17 mouse cellular contexts compared by ENCODE assay signal in genomic region chr4:141052442-141052841, GRCm38 (mm10). TPM values are rescaled to one million over a fixed set of nuclear protein-coding genes. Genes with fewer than 3 reads are reported as not detected.
DNase-seq lines count a peak whose midpoint lies in the region; ATAC-seq and TF ChIP-seq lines count a peak whose summit lies in the region.
"Had no signal": no experiment of that assay in that cellular context is flagged by ENCODE, and none has a peak within 500 bp of the region (broad histone marks: within the 10 kb centered on the region; RNA-seq: fewer than 3 reads in every experiment).

No protein-coding gene starts in this region.

- ATAC-seq in embryonic facial prominence, embryonic 13.5 days (ENCODE audit: insufficient number of reproducible peaks, insufficient read depth, low FRiP score, low TSS enrichment, low read depth) = no peak

- TF ChIP-seq CTCF in layer of hippocampus, adult 2 months (conservative IDR thresholded peaks at IDR 0.05) = no peak

- H3K4me1 ChIP-seq in embryonic facial prominence, embryonic 13.5 days = peaks cover 25% of the 10 kb centered on the region
- H3K4me1 ChIP-seq in embryonic facial prominence, embryonic 10.5 days = peaks cover 54% of the 10 kb centered on the region

- WGBS in embryonic facial prominence, embryonic 13.5 days = 87% methylated on average over 12 of the region's 12 CpGs
- 89% methylated on average over 12 of the region's 12 CpGs for WGBS in embryonic facial prominence, embryonic 10.5 days

- no peak overlapping the region for H3K27ac ChIP-seq in embryonic facial prominence, embryonic 13.5 days
- no peak overlapping the region; the same call in 1 of the 2 replicates for H3K27ac ChIP-seq in embryonic facial prominence, embryonic 10.5 days (replicated peaks)
- H3K27ac ChIP-seq in layer of hippocampus, adult 2 months = peak overlapping the region; percentile 95

- peak overlapping the region; percentile 49; the same call in 1 of the 2 replicates for H3K9ac ChIP-seq in embryonic facial prominence, embryonic 13.5 days

- peaks cover 56% of the 10 kb centered on the region for H3K36me3 ChIP-seq in embryonic facial prominence, embryonic 13.5 days
- H3K36me3 ChIP-seq in embryonic facial prominence, embryonic 10.5 days (replicated peaks) = peaks cover 84% of the 10 kb centered on the region

- no peak overlapping the region for H3K4me3 ChIP-seq in embryonic facial prominence, embryonic 13.5 days
- no peak overlapping the region for H3K4me3 ChIP-seq in embryonic facial prominence, embryonic 10.5 days
- H3K4me3 ChIP-seq in layer of hippocampus, adult 2 months = peak overlapping the region; percentile 57
- H3K4me3 ChIP-seq: megakaryocyte, embryonic 14.5 days had no signal

- no peaks in the 10 kb centered on the region for H3K9me3 ChIP-seq in embryonic facial prominence, embryonic 13.5 days
- H3K9me3 ChIP-seq in embryonic facial prominence, embryonic 10.5 days = no peaks in the 10 kb centered on the region
- H3K9me3 ChIP-seq: megakaryocyte, embryonic 14.5 days had no signal

- no peak overlapping the region for H3K4me2 ChIP-seq in embryonic facial prominence, embryonic 13.5 days

- DNase-seq in embryonic facial prominence, embryonic 10.5 days (ENCODE audit: low spot score) = no peak
- no peak for DNase-seq in layer of hippocampus, adult 2 months (ENCODE audit: low spot score in 2 of 2)
- DNase-seq in layer of hippocampus, postnatal 36 days = no peak
- peak; percentile 44 to 63 for DNase-seq in kidney, postnatal 36 days
- no peak for DNase-seq in thymus, postnatal 0 days (ENCODE audit: low spot score)
- no peak for DNase-seq in urinary bladder, postnatal 25 days (ENCODE audit: low spot score)
- no peak for DNase-seq in left cerebral cortex, adult 8-10 months (ENCODE audit: low spot score in 2 of 2)
- DNase-seq: B cell, adult 2 months; left cerebral cortex, postnatal 4 days had no signal

- no peaks in the 10 kb centered on the region for H3K27me3 ChIP-seq in embryonic facial prominence, embryonic 13.5 days
- H3K27me3 ChIP-seq in embryonic facial prominence, embryonic 10.5 days (replicated peaks; ENCODE audit: low read depth, poor library complexity, severe bottlenecking) = no peaks in the 10 kb centered on the region

RNA-seq across cellular contexts. Expression of gene Crocc, which starts 7.9 kb away (rescaled TPM):
- 6.1 and 7.8 TPM in 2 replicates for polyA plus RNA-seq in embryonic facial prominence, embryonic 13.5 days (2015; fragmentation: Nextera tagmentation; extraction: Ambion mirVana)
- 11.0 and 11.3 TPM in 2 replicates for polyA plus RNA-seq in embryonic facial prominence, embryonic 10.5 days (2016; fragmentation: Nextera tagmentation; extraction: Ambion mirVana)
- total RNA-seq in layer of hippocampus, adult 2 months (2021) = 10 to 100 TPM; 83.1 to 89.8 TPM
- total RNA-seq in layer of hippocampus, postnatal 36 days (2021) = 10 to 100 TPM; 73.7 to 77.2 TPM
- 1.9 and 2.1 TPM in 2 replicates for polyA plus RNA-seq in thymus, postnatal 0 days (2015; fragmentation: Nextera tagmentation; extraction: Ambion mirVana)
- total RNA-seq in left cerebral cortex, adult 8-10 months (2022) = 10 to 100 TPM; 44.2 to 69.2 (median 54.3) TPM

RNA-seq across cellular contexts. Expression of gene Necap2, which starts 25.7 kb away (rescaled TPM):
- polyA plus RNA-seq in embryonic facial prominence, embryonic 13.5 days (2015; fragmentation: Nextera tagmentation; extraction: Ambion mirVana) = 76.7 and 83.5 TPM in 2 replicates
- 65.6 and 69.4 TPM in 2 replicates for polyA plus RNA-seq in embryonic facial prominence, embryonic 10.5 days (2016; fragmentation: Nextera tagmentation; extraction: Ambion mirVana)
- 10 to 100 TPM; 41.6 to 42.2 TPM for total RNA-seq in layer of hippocampus, adult 2 months (2021)
- total RNA-seq in layer of hippocampus, postnatal 36 days (2021) = 10 to 100 TPM; 38.5 to 40.5 TPM
- 93.7 and 103 TPM in 2 replicates for polyA plus RNA-seq in thymus, postnatal 0 days (2015; fragmentation: Nextera tagmentation; extraction: Ambion mirVana)
- 10 to 100 TPM; 37.3 to 59.5 (median 44.3) TPM for total RNA-seq in left cerebral cortex, adult 8-10 months (2022)

RNA-seq across cellular contexts. Expression of gene Spata21, which starts 35.7 kb away (rescaled TPM):
- 0.22 and 0.32 TPM in 2 replicates for polyA plus RNA-seq in embryonic facial prominence, embryonic 13.5 days (2015; fragmentation: Nextera tagmentation; extraction: Ambion mirVana)
- polyA plus RNA-seq in embryonic facial prominence, embryonic 10.5 days (2016; fragmentation: Nextera tagmentation; extraction: Ambion mirVana) = 0.05 and 0.11 TPM in 2 replicates
- total RNA-seq in layer of hippocampus, adult 2 months (2021) = not detected
- not detected for total RNA-seq in layer of hippocampus, postnatal 36 days (2021)
- polyA plus RNA-seq in thymus, postnatal 0 days (2015; fragmentation: Nextera tagmentation; extraction: Ambion mirVana) = 0.15 and 0.17 TPM in 2 replicates
- under 1 TPM; 0.24 to 0.30 (median 0.29) TPM for total RNA-seq in left cerebral cortex, adult 8-10 months (2022)
- total RNA-seq: MEL had no signal
- polyA plus RNA-seq: embryonic facial prominence, embryonic 11.5 days; heart, postnatal 0 days; large intestine, adult 2 months; liver, embryonic 16.5 days; small intestine, adult 2 months had no signal

RNA-seq across cellular contexts. Expression of gene Mfap2, which starts 42.2 kb away (rescaled TPM):
- 771 and 792 TPM in 2 replicates for polyA plus RNA-seq in embryonic facial prominence, embryonic 13.5 days (2015; fragmentation: Nextera tagmentation; extraction: Ambion mirVana)
- 399 and 480 TPM in 2 replicates for polyA plus RNA-seq in embryonic facial prominence, embryonic 10.5 days (2016; fragmentation: Nextera tagmentation; extraction: Ambion mirVana)
- total RNA-seq in layer of hippocampus, adult 2 months (2021) = 1 to 10 TPM; 4.5 to 6.9 TPM
- 1 to 10 TPM; 5.7 to 5.8 TPM for total RNA-seq in layer of hippocampus, postnatal 36 days (2021)
- 24.4 and 32.8 TPM in 2 replicates for polyA plus RNA-seq in thymus, postnatal 0 days (2015; fragmentation: Nextera tagmentation; extraction: Ambion mirVana)
- total RNA-seq in left cerebral cortex, adult 8-10 months (2022) = 1 to 10 TPM; 1.8 to 5.2 (median 3.3) TPM
- total RNA-seq: MEL had no signal

Comparison
In these comparisons a context has a peak if more than half of its experiments do, and no peak if none do; other contexts are left out.
1. DNase-seq: peak in kidney, postnatal 36 days (2 of 2); none in embryonic facial prominence, embryonic 10.5 days (single experiment), layer of hippocampus, adult 2 months (0 of 2), layer of hippocampus, postnatal 36 days (0 of 2), thymus, postnatal 0 days (single experiment), urinary bladder, postnatal 25 days (single experiment) and left cerebral cortex, adult 8-10 months (0 of 2).